Mouse (Mus musculus) mouse embryonic stem cell (cell line): ENCODE results near the gene Gm49403.
"Not testable (repeated sequence)": the region's sequence is repeated elsewhere in the genome, so short reads cannot be mapped to it uniquely, and the experiment has no call there.

ENCODE experiments used
- in situ Hi-C, 2 experiments: fragments of 300-500 bp; cut with MboI; formaldehyde crosslinking; loops; 1 replicate in 1 of 2; 3 replicates in 1 of 2; pipeline ENCODE4 v1.14.3; 2019 to 2020; ENCODE audit warnings: low sequenced_read_pairs in 2 of 2, low pct_unique_long_range_greater_than_20kb in 1 of 2, mixed read lengths in 1 of 2; ENCODE audit not compliant: unreplicated experiment in 1 of 2

Gene Gm49403

GRCm38 (mm10) chr19:8897211-8897864 is 13.6 kb downstream of the Gm49403 start:
- in situ Hi-C loops = not testable (repeated sequence)

DNA sequence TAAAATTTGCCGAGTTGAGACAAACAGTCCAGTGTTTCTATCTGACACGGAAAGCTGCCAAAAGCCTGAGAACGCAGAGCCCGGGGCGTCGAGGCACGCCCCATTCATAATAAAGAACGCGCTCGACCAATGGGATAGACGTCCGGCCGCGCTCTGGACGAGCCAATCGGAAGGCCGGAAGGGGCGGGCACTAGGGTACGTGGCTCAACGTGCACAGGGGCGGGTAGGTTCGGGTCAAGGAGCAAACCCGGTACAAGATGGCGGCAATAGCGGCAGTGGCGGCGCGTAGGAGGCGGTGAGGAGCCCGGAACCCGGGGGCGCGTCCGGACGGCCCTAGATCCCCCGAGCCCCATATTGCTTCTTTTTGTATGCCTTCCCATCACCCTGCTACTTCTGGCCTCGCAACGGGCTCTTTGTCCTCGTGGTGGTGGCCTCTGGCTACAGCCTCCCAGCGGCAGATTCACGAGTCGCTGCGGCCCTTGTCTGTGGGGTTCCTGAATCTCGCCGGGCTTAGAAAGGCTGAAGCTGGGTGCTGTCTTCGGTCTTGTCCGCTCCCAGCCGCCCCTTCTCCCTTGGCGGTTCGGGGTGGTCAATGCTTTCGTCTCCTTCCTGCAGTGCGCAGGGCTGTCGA is 14.2 kb downstream of the Gm49403 start, which contains the start of gene Ganab:
Ganab (plus strand) TSS at position 207 of the 631 bp plus-strand sequence.
- in situ Hi-C loops = no loop called here

DNA sequence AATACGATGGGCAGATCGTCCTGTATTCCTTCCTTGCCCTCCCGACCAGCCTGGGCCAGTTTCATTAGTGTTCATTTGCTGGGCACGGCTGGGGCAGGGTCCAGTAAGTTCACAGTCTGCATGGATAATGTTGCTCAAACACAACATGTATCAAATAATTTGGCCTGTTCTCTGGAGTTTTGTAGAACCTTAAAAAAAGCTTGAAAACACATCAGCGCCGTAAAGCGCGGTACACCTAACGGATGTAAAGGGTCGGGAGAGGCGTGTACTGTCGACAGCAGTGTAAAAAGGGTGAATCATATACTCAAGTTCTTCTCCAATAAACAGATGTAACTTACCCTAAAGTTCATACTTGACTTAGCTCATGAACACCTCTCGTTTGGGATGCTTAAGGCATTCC is 14.8 kb downstream of the Gm49403 start:
- in situ Hi-C loops = no loop called here

GRCm38 (mm10) chr19:8899079-8899478 is 15.3 kb downstream of the Gm49403 start:
- in situ Hi-C loops = no loop called here

DNA sequence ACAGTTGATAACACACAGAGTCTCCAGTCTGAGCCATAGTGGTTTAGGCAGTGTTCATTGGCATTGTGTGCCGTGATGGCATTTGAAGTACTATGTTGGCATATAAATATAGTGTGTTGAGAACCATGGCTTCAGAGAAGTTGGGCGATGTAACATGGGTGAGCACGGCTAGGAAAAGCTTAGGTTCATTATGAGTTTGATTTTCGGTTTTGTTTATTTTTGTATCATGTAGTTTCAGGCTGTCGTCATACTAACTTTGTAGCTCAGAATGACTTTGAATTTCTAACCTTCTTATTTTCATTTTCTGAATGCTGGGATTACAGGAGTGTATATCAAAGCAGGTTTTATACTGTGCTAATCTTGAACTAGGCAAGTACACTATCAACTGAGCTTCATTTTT is 19.7 kb downstream of the Gm49403 start:
- in situ Hi-C loops = no loop called here

DNA sequence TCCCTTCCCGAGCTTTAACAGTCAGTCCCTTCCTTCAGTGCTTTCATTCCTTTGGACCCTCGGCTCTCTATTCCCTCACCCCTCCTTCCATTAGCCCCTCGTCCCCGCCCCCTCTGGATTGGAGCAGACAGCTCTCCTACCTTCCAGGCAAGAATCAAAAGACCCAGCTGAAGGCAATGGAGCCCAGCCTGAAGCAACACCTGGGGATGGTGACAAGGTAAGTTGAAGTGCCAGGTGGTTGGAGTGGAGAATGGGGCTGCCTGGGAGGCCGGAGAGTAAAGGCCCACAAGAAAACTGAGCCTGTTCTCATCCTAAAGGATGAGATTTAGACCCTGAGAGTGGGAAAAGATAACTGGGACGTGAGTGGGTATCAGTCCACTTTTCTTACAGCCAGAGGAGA is 24.8 kb downstream of the Gm49403 start:
- in situ Hi-C loops = loop anchor here in 1 of 2 experiments (5.0 kb wide), 1 partner anchor 44 kb away; the partner anchor contains the start of gene Tut1

- in situ Hi-C loops = no loop called here
Measured at GRCm38 (mm10) chr19:8911810-8912209, 28.1 kb downstream of the Gm49403 start.

GRCm38 (mm10) chr19:8914212-8914611 is 30.5 kb downstream of the Gm49403 start:
- in situ Hi-C loops = no loop called here

DNA sequence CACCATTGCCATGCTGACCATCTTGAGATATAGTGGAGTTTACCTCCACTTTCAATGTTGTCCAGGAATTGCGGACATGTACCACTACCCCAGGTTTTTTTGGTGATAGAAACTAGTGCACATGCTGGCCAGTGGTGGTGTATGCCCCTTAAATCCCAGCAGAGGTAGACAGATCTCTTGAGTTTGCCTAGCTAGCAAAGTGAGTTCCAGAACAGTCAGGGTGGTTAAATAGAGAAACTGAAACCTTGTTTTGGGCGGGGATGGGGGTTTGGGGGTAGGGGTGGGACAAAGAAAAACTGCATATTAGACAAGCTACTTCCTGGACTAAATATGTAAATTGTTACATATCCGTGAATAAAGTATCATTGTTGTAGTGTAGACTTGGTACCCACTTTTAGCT is 35.3 kb downstream of the Gm49403 start:
- in situ Hi-C loops = no loop called here

GRCm38 (mm10) chr19:8919684-8920072 is 35.9 kb downstream of the Gm49403 start:
- in situ Hi-C loops = no loop called here

- in situ Hi-C loops = no loop called here
Measured at GRCm38 (mm10) chr19:8920073-8920736, 36.5 kb downstream of the Gm49403 start, which contains the start of gene B3gat3. Gene B3gat3, plus strand, starts transcription at chr19:8920374.

- in situ Hi-C loops = no loop called here
Measured at GRCm38 (mm10) chr19:8920836-8921291, 37.1 kb downstream of the Gm49403 start.

DNA sequence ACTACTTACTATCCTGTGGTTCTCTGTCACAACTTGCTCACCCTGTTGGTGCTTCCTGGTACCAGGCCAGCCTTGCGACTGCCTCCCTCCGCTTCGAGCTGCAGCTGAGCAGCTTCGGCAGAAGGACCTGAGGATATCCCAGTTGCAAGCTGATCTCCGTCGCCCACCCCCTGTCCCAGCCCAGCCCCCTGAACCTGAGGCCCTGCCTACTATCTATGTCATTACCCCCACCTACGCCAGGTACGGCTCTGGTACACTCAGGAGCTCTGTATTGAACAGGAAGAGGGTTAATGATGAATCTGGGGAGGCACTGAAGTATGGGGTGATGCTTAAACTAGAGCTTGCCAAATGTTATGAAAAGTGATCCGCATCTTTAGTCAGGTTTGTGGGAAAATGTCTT is 38.0 kb downstream of the Gm49403 start:
- in situ Hi-C loops = no loop called here

GRCm38 (mm10) chr19:8926766-8927165 is 43.0 kb downstream of the Gm49403 start:
- in situ Hi-C loops = loop anchor here in 1 of 2 experiments (25.0 kb wide), 1 partner anchor 1686 kb away; the partner anchor contains the start of genes Ddb1 and Tkfc

- in situ Hi-C loops = loop anchor here in 1 of 2 experiments (25.0 kb wide), 1 partner anchor 1684 kb away; the partner anchor contains the start of genes Ddb1 and Tkfc
Measured at GRCm38 (mm10) chr19:8927891-8928525, 44.3 kb downstream of the Gm49403 start.

GRCm38 (mm10) chr19:8928689-8929223 is 45.0 kb downstream of the Gm49403 start:
- in situ Hi-C loops = loop anchor here in 1 of 2 experiments (25.0 kb wide), 1 partner anchor 1684 kb away; the partner anchor contains the start of genes Ddb1 and Tkfc

- in situ Hi-C loops = loop anchor here in 1 of 2 experiments (25.0 kb wide), 1 partner anchor 1683 kb away; the partner anchor contains the start of genes Ddb1 and Tkfc
Measured at GRCm38 (mm10) chr19:8929224-8930088, 45.7 kb downstream of the Gm49403 start, which contains the start of the genes Rom1 and Eml3. Gene Rom1, minus strand, starts transcription at chr19:8929356. Gene Eml3, plus strand, starts transcription at chr19:8929552.
